Mouse (Mus musculus) frontal cortex, postnatal 25 days (tissue): ENCODE results near the gene Slc9a9.

ENCODE experiments used
- DNase-seq, 2 experiments: peaks; one replicate each; pipeline ENCODE4 v3.0.0; 2022; ENCODE audit warnings: low spot score in 2 of 2

Slc9a9 gene

GRCm38 (mm10) chr9:95153966-95154365 lies 484.3 kb downstream of the Slc9a9 start:
- no peak for DNase-seq

- DNase-seq = no peak
Measured at GRCm38 (mm10) chr9:95157948-95158347, 488.2 kb downstream of the Slc9a9 start.

- no peak for DNase-seq
Measured at GRCm38 (mm10) chr9:95158916-95159315, 489.2 kb downstream of the Slc9a9 start.

- no peak for DNase-seq
Measured at GRCm38 (mm10) chr9:95160575-95161300, 491.0 kb downstream of the Slc9a9 start.

GRCm38 (mm10) chr9:95161699-95162098 lies 492.0 kb downstream of the Slc9a9 start:
- no peak for DNase-seq

- DNase-seq = no peak
Measured at GRCm38 (mm10) chr9:95166224-95166623, 496.5 kb downstream of the Slc9a9 start.

GRCm38 (mm10) chr9:95167806-95168205 lies 498.1 kb downstream of the Slc9a9 start:
- no peak for DNase-seq

- peak in 1 of 2 experiments; percentile 23 for DNase-seq
Measured at GRCm38 (mm10) chr9:95168487-95169008, 498.8 kb downstream of the Slc9a9 start.

GRCm38 (mm10) chr9:95178170-95178569 lies 508.5 kb downstream of the Slc9a9 start:
- no peak for DNase-seq

- no peak for DNase-seq
Measured at GRCm38 (mm10) chr9:95180005-95180404, 510.3 kb downstream of the Slc9a9 start.

GRCm38 (mm10) chr9:95180569-95180968 lies 510.9 kb downstream of the Slc9a9 start:
- no peak for DNase-seq

- DNase-seq = no peak
Measured at GRCm38 (mm10) chr9:95181241-95182043, 511.7 kb downstream of the Slc9a9 start.

GRCm38 (mm10) chr9:95182272-95182671 lies 512.6 kb downstream of the Slc9a9 start:
- no peak for DNase-seq

- no peak for DNase-seq
Measured at GRCm38 (mm10) chr9:95184453-95184852, 514.7 kb downstream of the Slc9a9 start.

- no peak for DNase-seq
Measured at GRCm38 (mm10) chr9:95185840-95186239, 516.1 kb downstream of the Slc9a9 start.

GRCm38 (mm10) chr9:95186386-95187289 lies 516.9 kb downstream of the Slc9a9 start:
- DNase-seq = no peak

- no peak for DNase-seq
Measured at GRCm38 (mm10) chr9:95188362-95189217, 518.9 kb downstream of the Slc9a9 start.

GRCm38 (mm10) chr9:95189218-95189605 lies 519.5 kb downstream of the Slc9a9 start:
- no peak for DNase-seq

- no peak for DNase-seq
Measured at GRCm38 (mm10) chr9:95191442-95191841, 521.7 kb downstream of the Slc9a9 start.

GRCm38 (mm10) chr9:95192901-95193532 lies 523.3 kb downstream of the Slc9a9 start:
- DNase-seq = no peak
